Mouse (Mus musculus) urinary bladder, postnatal 0 days (tissue): Measurements from ENCODE around the gene Gkn2. TPM values are rescaled to one million over a fixed set of nuclear protein-coding genes. Genes with fewer than 3 reads are reported as not detected.

Source experiments
- polyA plus RNA-seq: library from polyadenylated mRNA; unstranded; fragments of >200 nt; fragmentation: Nextera tagmentation; extraction: Ambion mirVana; gene quantifications from 2 replicates; pipeline ENCODE4 v1.2.1, GENCODE M21; 2015

The Gkn2 gene
- 0.35 and 0.88 TPM in 2 replicates for polyA plus RNA-seq

DNA sequence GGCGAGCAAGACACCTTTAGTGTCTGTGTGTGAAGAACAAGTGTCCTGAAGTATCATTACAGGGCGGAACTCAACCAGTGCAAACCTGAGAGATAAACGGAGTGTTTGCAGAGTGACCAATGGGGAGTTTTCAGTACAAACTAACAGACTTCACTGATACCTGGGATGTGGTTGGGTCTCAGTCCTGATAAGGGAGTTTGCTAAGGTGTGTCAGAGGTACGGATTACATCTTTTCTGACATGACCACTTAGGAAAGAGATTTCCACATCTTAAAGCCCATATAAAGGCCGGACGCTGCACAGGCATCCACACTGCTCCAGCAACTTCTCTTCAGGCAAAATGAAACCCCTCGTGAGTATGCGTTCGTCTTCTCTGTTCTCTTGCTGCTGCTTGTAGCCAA, at the start of gene Gkn2:
TSS of gene Gkn2 (plus strand) at position 301 of the 400 bp plus-strand sequence.

DNA sequence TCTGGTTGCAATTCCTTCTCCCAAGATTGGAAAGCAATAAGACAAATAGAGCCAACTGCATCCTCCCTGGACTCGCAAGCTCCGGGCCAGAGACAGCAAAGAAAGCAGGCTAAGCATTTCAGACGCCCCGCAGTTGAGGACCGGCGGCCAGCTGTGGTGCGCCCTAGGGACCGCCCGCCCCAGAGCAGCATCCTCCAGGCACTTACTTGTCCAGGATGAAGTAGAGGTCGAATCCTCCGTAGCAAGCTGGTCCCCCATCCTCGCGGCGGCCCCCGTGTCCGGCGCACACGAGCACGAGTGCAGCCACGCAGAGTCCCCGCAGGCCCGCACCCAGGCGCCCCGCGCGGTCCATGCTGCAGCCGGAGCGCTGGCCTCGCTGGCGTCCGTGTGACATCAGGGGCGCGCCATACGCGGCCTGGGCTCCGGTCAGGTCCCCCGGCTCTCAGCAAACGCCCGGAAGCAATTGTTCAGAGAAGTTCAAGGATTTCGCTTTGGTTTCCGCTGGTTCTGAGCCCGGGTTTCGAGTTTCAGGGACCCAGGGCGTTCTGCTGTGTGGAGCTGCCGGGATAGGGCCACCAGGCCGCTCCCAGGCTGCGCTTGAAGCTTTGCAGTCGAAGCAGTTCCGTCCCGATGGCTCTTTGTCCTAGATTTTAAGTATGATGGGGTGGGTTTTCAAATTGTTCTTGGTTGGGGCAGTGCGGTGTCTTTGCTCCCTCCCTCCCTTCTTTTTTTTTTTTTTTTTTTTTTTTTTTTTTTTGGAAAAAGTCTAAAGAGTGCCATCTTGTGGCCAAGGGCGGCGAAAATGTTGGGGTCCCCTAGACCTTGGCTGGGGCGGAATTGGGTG, 37.8 kb upstream of the Gkn2 start, which contains the start of gene Antxr1:
TSS of gene Antxr1 (minus strand) at position 731 of the 844 bp plus-strand sequence.

DNA sequence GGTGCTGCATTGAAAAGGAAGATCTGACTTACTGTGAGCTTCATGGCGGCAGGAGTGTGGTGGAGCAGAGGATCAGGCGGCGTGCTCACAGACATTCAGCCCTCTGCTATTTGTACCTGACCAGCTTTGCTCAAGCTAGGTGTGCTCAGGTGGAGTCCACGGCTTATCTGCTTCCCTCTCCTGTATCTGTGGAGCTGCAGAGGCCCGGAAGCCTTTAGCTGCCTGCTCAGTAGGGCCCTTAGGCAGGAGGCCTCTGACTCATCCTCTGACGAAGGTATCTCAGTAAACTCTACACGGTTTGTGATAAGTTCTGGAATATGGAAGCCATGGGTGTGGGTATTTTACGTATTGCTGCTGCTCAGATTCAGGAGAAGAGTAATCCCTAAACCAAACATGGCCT, 22.3 kb upstream of the Gkn2 start, which contains the start of gene Gkn1:
TSS of gene Gkn1 (minus strand) at position 114 of the 400 bp plus-strand sequence.

DNA sequence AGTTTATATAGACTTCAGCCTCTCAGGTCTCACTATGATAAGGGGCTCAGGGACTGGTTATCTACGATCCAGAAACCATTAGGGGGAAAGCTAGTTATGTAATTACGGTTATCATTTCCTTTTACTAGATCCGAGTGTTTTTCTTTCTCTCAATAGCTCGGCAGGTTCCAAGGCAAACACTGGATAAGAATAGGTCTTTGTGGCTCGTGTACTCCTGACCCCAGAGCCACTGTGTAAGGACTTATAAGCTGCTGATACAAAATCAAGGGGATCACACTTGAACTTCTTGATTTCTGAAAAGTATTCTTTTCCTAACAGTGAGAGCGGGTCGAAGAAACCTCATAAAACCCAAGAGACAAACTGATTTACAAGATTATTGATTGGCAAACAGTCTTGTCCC, 15.7 kb downstream of the Gkn2 start, which contains the start of gene Gkn3:
TSS of gene Gkn3 (minus strand) at position 59 of the 400 bp plus-strand sequence.

DNA sequence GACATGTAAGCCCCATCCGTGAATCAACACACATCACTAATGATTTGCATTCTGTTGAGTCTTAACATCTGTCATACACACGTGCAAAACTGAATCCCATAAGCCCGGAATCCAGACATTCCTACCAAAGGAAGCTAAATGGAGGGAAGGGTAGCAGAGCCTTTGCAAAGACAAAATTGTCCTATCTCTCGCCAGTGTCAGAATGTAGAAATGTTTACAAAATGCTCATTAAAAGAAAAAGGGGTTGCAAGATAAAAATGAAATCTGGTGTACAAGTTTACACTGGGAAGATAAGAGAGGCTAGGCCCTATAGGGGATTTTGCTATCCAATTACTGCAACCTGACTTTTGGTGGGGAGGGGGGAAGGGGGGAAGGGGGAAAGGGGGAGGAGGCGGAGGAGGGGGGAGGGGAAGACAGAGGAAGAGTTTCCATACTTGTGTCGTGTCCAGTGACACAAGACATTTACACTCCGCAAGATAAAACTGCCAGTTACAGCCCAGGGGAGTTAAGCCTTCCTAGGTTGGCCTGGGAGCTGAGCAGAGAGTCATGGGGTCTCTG, 55.4 kb downstream of the Gkn2 start, which contains the start of gene Bmp10:
TSS of gene Bmp10 (plus strand) at position 508 of the 558 bp plus-strand sequence.

Other genes with a start within 250 kb of the Gkn2 start
- 4.7 and 5.5 TPM in 2 replicates for gene Antxr1, start 37.5 kb upstream of the Gkn2 start, polyA plus RNA-seq
- gene Gkn1, start 22.4 kb upstream of the Gkn2 start, polyA plus RNA-seq, result 0.17 and 0.33 TPM in 2 replicates
- gene Gkn3, start 15.6 kb downstream of the Gkn2 start, polyA plus RNA-seq, result 1.1 TPM in 2 replicates
- gene Bmp10, start 55.6 kb downstream of the Gkn2 start, polyA plus RNA-seq, result 0.04 and 0.05 TPM in 2 replicates
- 2.2 and 3.8 TPM in 2 replicates for gene Arhgap25, start 159.9 kb downstream of the Gkn2 start, polyA plus RNA-seq
- gene Prokr1, start 217.4 kb downstream of the Gkn2 start, polyA plus RNA-seq, result 0.52 and 0.68 TPM in 2 replicates